Mouse (Mus musculus) C2C12 (cell line): ENCODE results near the gene Tmco4.

Source experiments
- CEBPB ChIP-seq: IDR thresholded peaks from one replicate; pipeline ENCODE4 v1.6.1; 2011; ENCODE audit warnings: low read depth, mild to moderate bottlenecking, control low read depth, moderate library complexity
- CTCF ChIP-seq: IDR thresholded peaks from one replicate; pipeline ENCODE4 v1.5.1; 2011; ENCODE audit not compliant: control insufficient read depth, insufficient read depth, insufficient read length
- MAX ChIP-seq: IDR thresholded peaks from one replicate; pipeline ENCODE4 v1.6.1; 2011; ENCODE audit warnings: mild to moderate bottlenecking, control low read depth
- USF1 ChIP-seq: IDR thresholded peaks from one replicate; pipeline ENCODE4 v1.6.1; 2011; ENCODE audit warnings: low read depth, mild to moderate bottlenecking, control low read depth, moderate library complexity

DNA sequence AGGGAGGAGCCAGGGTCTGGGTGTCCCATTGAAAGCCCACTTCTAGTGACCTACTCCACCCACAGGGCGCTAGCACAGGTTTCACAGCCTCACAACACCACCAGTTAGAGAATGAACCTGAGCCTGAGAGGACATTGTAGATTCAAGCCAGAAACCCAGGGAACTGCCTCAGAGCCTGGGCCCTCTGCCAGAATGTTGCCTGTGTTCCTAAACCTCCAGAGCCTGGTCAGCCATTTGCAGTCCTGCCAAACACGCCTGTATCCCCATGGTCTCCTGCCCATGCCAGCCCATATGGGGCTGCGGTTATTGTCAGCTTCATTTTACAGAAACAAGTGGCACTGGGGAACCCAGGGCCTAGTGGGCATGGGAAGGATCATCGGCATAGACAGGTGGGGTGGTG lies 82.6 kb downstream of the Tmco4 start:
- TF ChIP-seq CTCF = no peak
- no peak for TF ChIP-seq CEBPB
- no peak for TF ChIP-seq USF1
- no peak for TF ChIP-seq MAX
